Mouse (Mus musculus): Measurements from ENCODE around the gene Rps28. TPM values are rescaled to one million over a fixed set of nuclear protein-coding genes. Genes with fewer than 3 reads are reported as not detected.
A peak's percentile ranks its signal among the peaks of the same experiment; 100 is the strongest.
"Not testable (repeated sequence)": the region's sequence is repeated elsewhere in the genome, so short reads cannot be mapped to it uniquely, and the experiment has no call there.

Gene Rps28
- polyA plus RNA-seq, 1 experiment from 2014 or later: 388 TPM

- ATAC-seq (replicated peaks; ENCODE audit: extremely low read depth, insufficient read depth, low FRiP score): no peak
- Histone ChIP-seq H3K9ac (ENCODE audit: low read length) (no peak overlapping the region), H3K36me3 (ENCODE audit: control insufficient read depth, insufficient read depth) (peaks cover 33% of the 10 kb centered on the region), H3K9me3 (replicated peaks; ENCODE audit: control insufficient read depth, low read length) (no peaks in the 10 kb centered on the region), H3K27ac (ENCODE audit: low read length) (peak overlapping the region; percentile 23), H3K4me2 (ENCODE audit: low read depth, low read length) (peak overlapping the region; percentile 13; the same call in 1 of the 2 replicates), H3K4me1 (ENCODE audit: control insufficient read depth, insufficient read depth, low read length) (peaks cover 32% of the 10 kb centered on the region), H3K27me3 (ENCODE audit: control insufficient read depth, insufficient read depth, low read length) (no peaks in the 10 kb centered on the region), H3K4me3 (ENCODE audit: low read length) (no peak overlapping the region)
- WGBS: 80% methylated on average over 10 of the region's 10 CpGs
Observed at GRCm38 (mm10) chr17:33829561-33829960, 5.2 kb upstream of the Rps28 start.

- Histone ChIP-seq H3K9me3 (replicated peaks; ENCODE audit: control insufficient read depth, low read length) (no peaks in the 10 kb centered on the region), H3K27me3 (ENCODE audit: control insufficient read depth, insufficient read depth, low read length) (no peaks in the 10 kb centered on the region), H3K4me1 (ENCODE audit: control insufficient read depth, insufficient read depth, low read length) (peaks cover 32% of the 10 kb centered on the region), H3K27ac (ENCODE audit: low read length) (peak overlapping the region; percentile 58), H3K9ac (ENCODE audit: low read length) (no peak overlapping the region; the same call in 1 of the 2 replicates), H3K4me3 (ENCODE audit: low read length) (no peak overlapping the region), H3K4me2 (ENCODE audit: low read depth, low read length) (peak overlapping the region; percentile 13), H3K36me3 (ENCODE audit: control insufficient read depth, insufficient read depth) (peaks cover 28% of the 10 kb centered on the region)
- peak; percentile 69 for ATAC-seq (replicated peaks; ENCODE audit: extremely low read depth, insufficient read depth, low FRiP score)
- 16% methylated on average over 2 of the region's 2 CpGs for WGBS
Observed at GRCm38 (mm10) chr17:33828892-33829291, 4.5 kb upstream of the Rps28 start.

- Histone ChIP-seq H3K4me2 (ENCODE audit: low read depth, low read length) (no peak overlapping the region), H3K9me3 (replicated peaks; ENCODE audit: control insufficient read depth, low read length) (no peaks in the 10 kb centered on the region), H3K9ac (ENCODE audit: low read length) (no peak overlapping the region), H3K27me3 (ENCODE audit: control insufficient read depth, insufficient read depth, low read length) (no peaks in the 10 kb centered on the region), H3K36me3 (ENCODE audit: control insufficient read depth, insufficient read depth) (peaks cover 29% of the 10 kb centered on the region), H3K4me1 (ENCODE audit: control insufficient read depth, insufficient read depth, low read length) (peaks cover 43% of the 10 kb centered on the region), H3K4me3 (ENCODE audit: low read length) (no peak overlapping the region), H3K27ac (ENCODE audit: low read length) (no peak overlapping the region)
- 0% methylated on average over 3 of the region's 3 CpGs for WGBS
- ATAC-seq (replicated peaks; ENCODE audit: extremely low read depth, insufficient read depth, low FRiP score): no peak
Observed at GRCm38 (mm10) chr17:33826850-33827249, 2.5 kb upstream of the Rps28 start.

DNA sequence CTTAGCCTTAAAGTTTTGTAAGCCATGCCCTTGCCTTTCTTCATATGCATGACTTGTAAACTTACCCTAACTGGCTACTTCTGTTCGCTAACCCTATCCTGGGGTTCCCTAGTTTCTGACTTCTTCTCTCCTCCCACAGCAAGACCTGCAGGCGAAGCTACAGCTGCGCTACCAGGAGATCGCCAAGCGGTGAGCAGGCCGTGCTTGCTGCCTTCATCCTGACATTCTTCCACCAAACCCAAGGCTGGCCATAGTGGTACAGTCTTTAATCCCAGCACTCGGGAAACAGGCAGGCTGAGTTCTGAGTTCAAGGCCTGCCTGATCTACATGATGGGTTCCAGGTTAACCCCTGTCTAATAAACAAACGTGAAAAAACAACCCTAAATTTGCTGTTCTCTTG lies 1.1 kb upstream of the Rps28 start:
- Histone ChIP-seq H3K4me1 (ENCODE audit: control insufficient read depth, insufficient read depth, low read length) (peaks cover 48% of the 10 kb centered on the region), H3K36me3 (ENCODE audit: control insufficient read depth, insufficient read depth) (peaks cover 32% of the 10 kb centered on the region)
- WGBS: 85% methylated on average over 8 of the region's 8 CpGs

DNA sequence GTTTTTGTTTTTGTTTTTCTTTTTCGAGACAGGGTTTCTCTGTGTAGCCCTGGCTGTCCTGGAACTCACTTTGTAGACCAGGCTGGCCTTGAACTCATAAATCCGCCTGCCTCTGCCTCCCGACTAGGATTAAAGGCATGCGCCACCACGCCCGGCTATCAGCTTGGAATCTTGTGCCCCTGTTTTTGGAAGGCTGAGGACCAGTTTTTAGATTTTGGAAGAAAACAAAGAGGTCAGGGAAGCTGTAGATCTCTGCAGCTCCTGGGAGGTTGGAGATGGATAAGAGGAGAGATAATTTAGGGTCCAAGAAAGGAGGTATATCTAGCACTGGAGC lies 602 bp upstream of the Rps28 start:
- peaks cover 48% of the 10 kb centered on the region for H3K4me1 ChIP-seq (ENCODE audit: control insufficient read depth, insufficient read depth, low read length)
- peak overlapping the region; percentile 88 for H3K27ac ChIP-seq (ENCODE audit: low read length)
- H3K4me2 ChIP-seq (ENCODE audit: low read depth, low read length): peak overlapping the region; percentile 83
- not testable (repeated sequence) for ATAC-seq (replicated peaks; ENCODE audit: extremely low read depth, insufficient read depth, low FRiP score); H3K9me3 ChIP-seq (replicated peaks; ENCODE audit: control insufficient read depth, low read length); H3K27me3 ChIP-seq (ENCODE audit: control insufficient read depth, insufficient read depth, low read length)
- H3K4me3 ChIP-seq (ENCODE audit: low read length): peak overlapping the region; percentile 90
- 3% methylated on average over 6 of the region's 6 CpGs for WGBS
- peak overlapping the region; percentile 92 for H3K9ac ChIP-seq (ENCODE audit: low read length)
- peaks cover 27% of the 10 kb centered on the region for H3K36me3 ChIP-seq (ENCODE audit: control insufficient read depth, insufficient read depth)

More for the DNA sequence above, 1.1 kb upstream of the Rps28 start:
- no peak for ATAC-seq (replicated peaks; ENCODE audit: extremely low read depth, insufficient read depth, low FRiP score)
- H3K27me3 ChIP-seq (ENCODE audit: control insufficient read depth, insufficient read depth, low read length): no peaks in the 10 kb centered on the region
- no peak overlapping the region for H3K27ac ChIP-seq (ENCODE audit: low read length)
- H3K9ac ChIP-seq (ENCODE audit: low read length): no peak overlapping the region; the same call in 1 of the 2 replicates
- H3K4me3 ChIP-seq (ENCODE audit: low read length): peak overlapping the region; percentile 90
- peak overlapping the region; percentile 83 for H3K4me2 ChIP-seq (ENCODE audit: low read depth, low read length)
- H3K9me3 ChIP-seq (replicated peaks; ENCODE audit: control insufficient read depth, low read length): no peaks in the 10 kb centered on the region

- WGBS: 74% methylated on average over 8 of the region's 8 CpGs
- peak overlapping the region; percentile 90 for H3K4me2 ChIP-seq (ENCODE audit: low read depth, low read length)
- not testable (repeated sequence) for H3K27ac ChIP-seq (ENCODE audit: low read length); H3K9me3 ChIP-seq (replicated peaks; ENCODE audit: control insufficient read depth, low read length); ATAC-seq (replicated peaks; ENCODE audit: extremely low read depth, insufficient read depth, low FRiP score); H3K27me3 ChIP-seq (ENCODE audit: control insufficient read depth, insufficient read depth, low read length)
- H3K4me1 ChIP-seq (ENCODE audit: control insufficient read depth, insufficient read depth, low read length): peaks cover 34% of the 10 kb centered on the region
- peak overlapping the region; percentile 89 for H3K9ac ChIP-seq (ENCODE audit: low read length)
- H3K4me3 ChIP-seq (ENCODE audit: low read length): peak overlapping the region; percentile 90
- peaks cover 35% of the 10 kb centered on the region for H3K36me3 ChIP-seq (ENCODE audit: control insufficient read depth, insufficient read depth)
Observed at GRCm38 (mm10) chr17:33823171-33823570, 1.2 kb downstream of the Rps28 start.

DNA sequence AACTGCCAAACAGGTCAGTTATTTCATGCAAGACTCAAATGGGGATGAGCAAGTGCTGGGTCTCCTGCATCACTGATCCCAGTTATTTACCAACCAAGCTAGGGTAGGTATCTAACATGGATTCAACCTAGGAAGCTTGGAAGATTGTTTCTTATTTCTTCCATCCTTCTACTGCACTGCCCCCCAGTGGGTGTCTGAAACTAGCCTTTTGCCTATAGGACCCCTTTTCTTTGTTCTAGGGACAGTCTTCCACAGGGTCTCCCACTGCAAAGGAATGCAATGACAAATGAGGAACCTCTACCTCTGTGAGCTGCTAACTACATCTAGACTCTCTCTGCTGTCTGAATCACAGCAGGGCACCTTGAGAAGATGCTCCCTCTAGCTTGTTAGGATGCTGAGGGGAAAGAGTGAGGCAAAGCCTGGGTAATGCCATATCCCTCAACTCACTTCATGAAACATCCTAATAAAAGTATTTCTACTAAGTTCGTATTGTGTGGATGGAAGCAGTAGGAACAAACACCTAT lies 1.9 kb downstream of the Rps28 start:
- Histone ChIP-seq H3K4me3 (ENCODE audit: low read length) (no peak overlapping the region), H3K4me1 (ENCODE audit: control insufficient read depth, insufficient read depth, low read length) (peaks cover 35% of the 10 kb centered on the region), H3K36me3 (ENCODE audit: control insufficient read depth, insufficient read depth) (peaks cover 36% of the 10 kb centered on the region), H3K27ac (ENCODE audit: low read length) (no peak overlapping the region), H3K4me2 (ENCODE audit: low read depth, low read length) (0 out of 2 replicates have a peak overlapping the region, but pooled peaks have one; percentile 90), H3K9ac (ENCODE audit: low read length) (no peak overlapping the region), H3K27me3 (ENCODE audit: control insufficient read depth, insufficient read depth, low read length) (no peaks in the 10 kb centered on the region), H3K9me3 (replicated peaks; ENCODE audit: control insufficient read depth, low read length) (no peaks in the 10 kb centered on the region)
- no peak for ATAC-seq (replicated peaks; ENCODE audit: extremely low read depth, insufficient read depth, low FRiP score)
- WGBS: 85% methylated on average over 1 of the region's 1 CpGs

DNA sequence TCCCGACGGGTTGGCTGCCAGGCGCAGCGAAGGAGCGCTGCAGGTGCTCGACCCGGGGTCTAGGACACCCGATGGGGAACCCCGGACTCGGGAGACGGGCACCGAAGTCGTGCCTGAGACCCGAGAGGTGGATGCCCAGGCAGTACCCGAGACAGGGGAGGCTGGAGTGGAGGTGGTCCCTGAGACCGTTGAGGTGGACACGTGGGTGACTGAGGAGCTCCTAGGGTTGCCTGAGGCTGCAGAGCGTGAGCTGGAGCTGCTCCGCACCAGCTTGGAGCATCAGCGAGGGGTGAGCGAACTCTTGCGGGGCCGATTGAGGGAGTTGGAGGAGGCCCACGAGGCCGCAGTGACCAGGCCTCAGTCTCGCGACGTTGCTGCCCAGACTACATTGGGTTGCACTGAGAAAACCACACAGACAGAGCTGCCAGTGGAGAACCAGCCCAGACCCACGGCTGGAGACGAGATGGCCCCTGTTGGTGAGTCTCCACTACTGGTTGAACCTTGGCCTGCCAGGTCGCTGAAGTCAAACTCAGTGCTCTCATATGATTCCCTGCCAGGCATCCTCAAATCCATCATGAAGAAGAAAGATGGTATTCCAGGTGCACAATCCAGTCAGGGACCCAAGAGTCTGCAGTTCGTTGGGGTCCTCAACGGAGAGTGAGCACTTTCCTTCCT lies 6.3 kb downstream of the Rps28 start:
- Histone ChIP-seq H3K9ac (ENCODE audit: low read length) (peak overlapping the region; percentile 87), H3K36me3 (ENCODE audit: control insufficient read depth, insufficient read depth) (peaks cover 38% of the 10 kb centered on the region), H3K4me1 (ENCODE audit: control insufficient read depth, insufficient read depth, low read length) (peaks cover 27% of the 10 kb centered on the region), H3K9me3 (replicated peaks; ENCODE audit: control insufficient read depth, low read length) (no peaks in the 10 kb centered on the region), H3K27ac (ENCODE audit: low read length) (peak overlapping the region; percentile 70), H3K4me3 (ENCODE audit: low read length) (peak overlapping the region; percentile 72), H3K27me3 (ENCODE audit: control insufficient read depth, insufficient read depth, low read length) (0 out of 2 replicates have a peak, but pooled peaks cover 7% of the 10 kb centered on the region), H3K4me2 (ENCODE audit: low read depth, low read length) (peak overlapping the region; percentile 98)
- ATAC-seq (replicated peaks; ENCODE audit: extremely low read depth, insufficient read depth, low FRiP score): peak; percentile 2; the same call in 1 of the 2 replicates
- 25% methylated on average over 33 of the region's 33 CpGs for WGBS

- Histone ChIP-seq H3K9me3 (replicated peaks; ENCODE audit: control insufficient read depth, low read length) (no peaks in the 10 kb centered on the region), H3K4me1 (ENCODE audit: control insufficient read depth, insufficient read depth, low read length) (peaks cover 26% of the 10 kb centered on the region), H3K36me3 (ENCODE audit: control insufficient read depth, insufficient read depth) (peaks cover 33% of the 10 kb centered on the region), H3K27ac (ENCODE audit: low read length) (peak overlapping the region; percentile 86), H3K4me3 (ENCODE audit: low read length) (peak overlapping the region; percentile 72), H3K27me3 (ENCODE audit: control insufficient read depth, insufficient read depth, low read length) (0 out of 2 replicates have a peak, but pooled peaks cover 7% of the 10 kb centered on the region), H3K4me2 (ENCODE audit: low read depth, low read length) (peak overlapping the region; percentile 98), H3K9ac (ENCODE audit: low read length) (peak overlapping the region; percentile 87)
- WGBS: under 1% methylated on average over 88 of the region's 89 CpGs
- peak; percentile 96 for ATAC-seq (replicated peaks; ENCODE audit: extremely low read depth, insufficient read depth, low FRiP score)
Observed at GRCm38 (mm10) chr17:33817184-33817968, 7.0 kb downstream of the Rps28 start.
